Mouse (Mus musculus): ENCODE data around the gene Gm10638.

Gm10638 gene

GRCm38 (mm10) chr8:86735446-86736111, 9.9 kb upstream of the Gm10638 start:
- no peak for DNase-seq (ENCODE audit: low spot score)

DNA sequence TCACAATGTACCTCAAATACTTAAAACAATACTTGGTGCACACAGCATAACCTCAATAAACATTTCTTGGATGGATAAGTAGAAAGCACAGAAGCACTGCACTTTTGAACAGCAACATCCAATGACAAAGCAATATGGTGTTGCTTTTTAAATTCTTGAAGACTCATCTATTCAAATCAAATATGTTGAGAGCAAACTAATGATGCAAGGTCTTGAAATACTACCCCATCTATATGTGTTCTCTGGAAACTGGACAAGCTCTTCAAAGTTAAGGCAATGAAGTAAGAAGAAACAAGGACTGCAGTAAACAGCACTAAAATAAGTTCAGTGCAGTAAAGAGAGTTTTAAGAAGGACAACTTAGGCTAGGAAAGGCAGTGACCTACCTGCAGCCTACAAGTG, 4.6 kb upstream of the Gm10638 start:
- DNase-seq (ENCODE audit: low spot score): no peak

- no peak for DNase-seq (ENCODE audit: low spot score)
Observed at GRCm38 (mm10) chr8:86741627-86742026, 3.9 kb upstream of the Gm10638 start.

DNA sequence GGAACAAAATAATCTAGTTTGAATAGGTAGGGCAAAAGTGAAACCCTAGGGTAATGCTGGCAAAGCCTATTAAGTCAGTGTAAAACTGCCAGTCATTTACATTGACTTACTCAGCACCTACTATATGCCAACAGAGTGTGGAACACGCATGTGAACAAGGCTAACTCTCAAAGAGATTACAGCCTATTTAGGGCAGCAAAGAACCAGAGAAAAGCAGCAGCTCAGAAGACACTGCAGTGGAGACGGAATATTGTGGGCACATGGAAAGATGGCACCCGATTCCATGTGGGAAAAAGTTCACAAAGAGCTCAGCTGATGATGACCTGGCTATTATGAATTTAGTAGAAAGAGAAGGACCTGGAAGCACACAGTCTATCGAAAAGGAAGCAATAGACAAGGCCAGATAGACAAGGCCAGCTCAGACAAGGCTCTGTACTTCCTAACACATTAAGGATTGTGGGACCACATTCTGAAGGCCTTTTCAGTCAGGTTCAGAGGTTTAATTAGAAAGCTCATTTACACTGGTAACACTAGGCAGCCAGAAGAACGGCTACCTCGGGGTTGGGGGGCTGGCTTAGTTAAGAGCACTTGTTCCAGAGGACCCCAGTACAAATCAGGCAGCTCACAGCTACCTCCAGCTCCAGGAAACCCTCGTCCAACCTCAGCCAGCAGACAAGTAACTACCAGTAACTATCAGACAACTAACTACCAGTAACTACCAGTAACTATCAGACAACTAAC, 2.7 kb upstream of the Gm10638 start:
- DNase-seq (ENCODE audit: low spot score): no peak

DNA sequence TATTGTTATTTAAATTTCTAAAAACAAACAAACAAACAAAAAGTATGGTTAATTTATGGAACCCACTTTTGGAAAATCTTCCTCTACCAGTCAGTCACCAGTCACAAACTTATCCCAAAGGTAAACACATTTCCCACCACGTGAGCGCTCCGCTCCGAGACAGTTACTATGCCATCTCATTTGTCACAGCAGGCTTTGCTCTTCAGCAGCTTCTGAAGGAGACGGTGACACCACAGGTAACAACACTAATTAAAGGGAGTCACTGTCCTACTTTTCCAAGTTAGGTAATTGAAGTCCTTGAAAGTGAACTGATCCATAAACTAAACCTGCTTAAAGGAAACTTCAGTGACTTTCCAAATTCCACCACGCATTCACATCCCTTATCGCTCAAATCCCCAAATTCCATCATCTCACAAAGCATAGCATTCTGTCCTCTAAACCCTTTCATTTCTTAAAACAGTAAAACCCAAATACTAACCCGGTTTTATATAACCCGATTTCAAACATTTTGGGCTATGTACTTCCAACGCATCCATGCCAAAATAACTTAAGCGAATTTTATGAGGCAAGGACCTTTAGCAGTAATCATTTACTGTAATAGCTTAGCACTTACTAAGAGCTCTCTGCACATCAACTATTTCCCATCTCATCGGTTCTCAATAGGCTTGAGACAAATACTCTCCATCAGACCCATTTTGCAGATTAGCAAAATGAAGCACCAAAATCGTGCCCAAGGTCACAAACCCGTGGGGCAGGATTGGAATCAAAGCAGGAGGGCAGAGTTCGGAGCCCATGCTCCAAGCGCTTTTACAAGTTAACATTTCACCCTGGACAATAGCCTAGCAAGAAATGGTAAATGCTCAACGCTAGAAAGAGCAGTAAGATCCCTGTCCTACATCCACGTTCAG, 932 bp upstream of the Gm10638 start:
- no peak for DNase-seq (ENCODE audit: low spot score)

GRCm38 (mm10) chr8:86745935-86746441, 489 bp downstream of the Gm10638 start:
- DNase-seq (ENCODE audit: low spot score): peak; percentile 90

- DNase-seq (ENCODE audit: low spot score): peak; percentile 26
Observed at GRCm38 (mm10) chr8:86746511-86746910, 1.0 kb downstream of the Gm10638 start.

- DNase-seq (ENCODE audit: low spot score): no peak
Observed at GRCm38 (mm10) chr8:86749842-86750241, 4.3 kb downstream of the Gm10638 start.

- DNase-seq (ENCODE audit: low spot score): peak; percentile 27
Observed at GRCm38 (mm10) chr8:86756948-86757733, 11.6 kb downstream of the Gm10638 start.

DNA sequence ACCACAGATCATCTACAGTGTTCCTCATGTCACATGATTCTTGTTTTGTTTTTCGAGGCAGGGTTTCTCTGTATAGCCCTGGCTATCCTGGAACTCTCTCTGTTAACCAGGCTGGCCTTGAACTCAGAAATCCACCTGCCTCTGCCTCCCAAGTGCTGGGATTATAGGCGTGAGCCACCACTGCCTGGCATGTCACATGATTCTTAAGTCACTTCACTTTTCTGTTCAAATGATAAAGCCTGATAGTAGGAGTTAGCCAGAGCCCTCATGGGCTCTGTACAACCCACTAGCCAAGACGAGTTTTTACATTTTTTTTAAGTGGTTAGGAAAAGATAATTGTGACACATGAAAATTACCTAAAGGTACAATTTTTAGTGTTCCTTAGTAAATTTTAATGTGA, 13.2 kb downstream of the Gm10638 start:
- DNase-seq (ENCODE audit: low spot score): no peak

DNA sequence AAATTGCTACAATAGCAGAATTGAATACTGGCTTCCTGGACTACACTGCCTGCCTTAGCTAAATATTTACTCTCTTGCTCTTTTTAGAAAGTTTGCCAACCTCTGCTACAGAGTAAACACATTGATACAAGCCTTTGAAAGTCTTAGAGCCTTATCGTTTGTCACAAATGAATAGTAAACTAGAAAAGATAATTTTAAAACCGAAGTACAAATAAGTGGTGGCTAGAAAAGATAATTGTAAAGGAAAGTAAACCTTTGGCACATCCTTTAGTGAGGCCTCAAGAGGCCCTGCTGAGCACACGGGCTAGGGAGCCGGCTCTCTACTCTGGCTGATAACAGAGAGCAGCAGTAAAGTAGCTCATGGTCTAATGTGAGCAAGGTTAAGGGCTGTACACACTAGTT, 13.6 kb downstream of the Gm10638 start:
- DNase-seq (ENCODE audit: low spot score): no peak

- DNase-seq (ENCODE audit: low spot score): no peak
Observed at GRCm38 (mm10) chr8:86760746-86761145, 15.2 kb downstream of the Gm10638 start.

DNA sequence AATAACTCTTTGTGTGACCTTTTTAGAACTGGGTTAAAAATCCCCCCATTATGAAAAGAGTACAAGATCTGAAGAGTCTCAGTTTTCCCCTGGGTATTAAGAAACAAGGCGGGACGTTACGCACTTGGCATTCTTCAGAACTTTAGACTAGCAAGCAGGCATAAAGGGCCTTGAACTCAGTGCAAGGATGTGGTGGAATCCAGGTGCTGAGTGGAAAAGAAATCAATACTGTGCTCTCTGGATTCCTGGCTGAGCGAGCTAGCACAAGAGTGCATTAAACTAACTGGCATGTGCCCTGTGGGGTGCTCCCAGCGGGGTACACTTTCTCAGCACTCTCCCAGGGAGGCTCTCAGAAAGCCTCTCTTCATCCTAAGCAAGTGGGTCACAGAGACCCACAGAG, 17.3 kb downstream of the Gm10638 start:
- no peak for DNase-seq (ENCODE audit: low spot score)

DNA sequence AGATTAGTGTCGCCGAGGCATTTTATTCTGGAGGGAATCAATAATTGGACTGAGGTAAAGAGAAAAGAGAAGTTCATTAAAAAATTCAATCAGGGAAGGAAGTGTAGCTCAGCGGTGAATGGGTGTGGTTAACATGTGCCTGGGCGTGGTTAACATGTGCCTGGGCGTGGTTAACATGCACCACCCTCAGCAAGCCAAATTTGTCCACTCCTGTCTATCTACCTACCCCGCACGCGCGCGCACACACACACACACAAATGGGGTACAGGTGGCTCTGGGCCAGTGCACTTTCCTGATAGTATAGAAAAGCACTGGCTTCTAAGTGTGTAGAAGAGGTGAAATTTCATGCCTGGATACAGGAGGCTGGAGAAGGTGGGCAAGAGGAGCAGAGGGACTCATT, 19.7 kb downstream of the Gm10638 start:
- no peak for DNase-seq (ENCODE audit: low spot score)

- no peak for DNase-seq (ENCODE audit: low spot score)
Observed at GRCm38 (mm10) chr8:86765669-86766068, 20.2 kb downstream of the Gm10638 start.

DNA sequence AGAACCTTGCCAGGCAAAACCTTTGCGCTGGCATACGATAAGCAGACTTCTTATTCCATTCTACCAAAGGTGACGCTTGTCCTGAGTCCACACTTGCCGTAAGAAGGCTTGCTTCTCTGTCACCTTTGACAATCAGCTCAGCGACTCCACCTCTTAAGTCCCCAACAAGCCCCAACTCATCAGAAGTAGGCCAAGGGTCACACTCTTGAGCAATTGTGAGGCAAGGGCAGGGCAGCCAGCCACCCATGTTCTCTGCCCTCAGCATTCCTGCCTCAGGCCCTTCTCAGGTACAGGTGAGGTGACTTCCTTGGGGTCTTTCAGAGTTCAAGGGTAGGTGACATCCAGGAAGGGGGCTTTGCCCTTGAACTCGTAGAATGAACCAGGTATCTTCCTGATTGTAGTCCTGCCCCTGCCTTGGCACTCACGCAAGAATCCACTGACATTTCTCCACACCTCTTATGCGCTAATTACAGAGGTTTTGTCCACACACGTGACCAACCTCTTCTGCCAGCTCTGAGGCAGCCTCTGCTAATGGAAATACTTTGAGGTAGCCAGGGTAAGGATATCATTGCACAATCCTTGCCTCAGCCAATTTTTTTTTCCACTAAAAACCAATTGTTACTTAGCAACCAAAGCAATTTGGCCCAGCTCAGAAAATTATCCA, 21.2 kb downstream of the Gm10638 start:
- DNase-seq (ENCODE audit: low spot score): peak; percentile 59

- no peak for DNase-seq (ENCODE audit: low spot score)
Observed at GRCm38 (mm10) chr8:86768499-86768898, 23.0 kb downstream of the Gm10638 start.

DNA sequence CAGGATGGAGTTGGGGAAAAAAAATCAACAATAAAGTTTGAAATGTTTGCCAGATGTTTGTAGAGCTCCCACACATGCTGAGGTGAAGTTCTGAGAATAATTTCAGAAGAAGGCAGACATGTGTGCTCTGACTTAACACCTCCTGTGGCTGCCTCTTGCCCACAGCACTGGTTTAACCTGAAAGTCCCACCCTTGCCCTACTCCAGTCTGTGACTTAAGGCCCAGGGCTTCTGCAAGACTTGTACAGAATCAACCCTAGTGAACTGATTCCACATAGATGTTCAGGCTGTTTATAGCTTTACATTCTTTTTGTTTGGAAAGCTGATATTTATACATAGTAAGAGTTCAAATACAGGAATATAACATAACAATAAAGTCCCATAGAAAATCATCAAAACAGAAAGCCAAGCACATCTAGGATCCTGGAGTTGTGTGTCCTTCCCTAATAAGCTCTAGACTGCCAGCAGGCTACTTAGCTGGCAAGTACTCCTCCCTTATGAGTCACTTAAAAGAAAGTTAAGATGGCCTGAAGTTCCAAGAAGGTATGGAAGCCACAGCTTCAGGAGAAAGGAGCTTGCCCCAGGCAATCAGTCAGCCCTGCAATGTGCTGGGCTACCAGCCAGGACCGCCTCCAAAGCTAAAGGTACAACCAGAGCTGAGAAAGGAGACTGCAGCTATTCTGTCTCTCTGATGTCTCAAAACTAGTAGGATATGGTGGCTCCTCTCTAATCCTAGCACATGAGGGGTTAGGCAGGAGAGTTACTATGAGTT, 24.6 kb downstream of the Gm10638 start:
- no peak for DNase-seq (ENCODE audit: low spot score)

DNA sequence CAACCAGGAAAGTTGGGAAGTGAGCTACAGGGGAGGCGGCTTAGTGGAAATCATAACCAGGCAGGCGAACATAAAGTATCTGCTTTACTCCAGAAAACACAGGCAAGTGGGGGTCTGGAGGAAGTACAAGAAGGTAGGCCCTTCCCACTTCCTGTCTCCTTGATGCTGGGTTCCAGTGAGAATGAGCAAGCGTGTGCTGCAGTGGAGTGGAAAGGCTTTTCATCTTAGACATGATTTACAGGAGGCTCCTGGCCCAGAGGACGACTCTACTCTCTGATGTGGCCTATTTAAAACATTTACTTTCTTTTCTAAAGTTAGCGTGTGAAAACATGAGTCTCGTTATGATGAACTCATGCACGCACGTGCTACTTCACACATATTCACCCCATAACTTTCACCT, 33.7 kb downstream of the Gm10638 start:
- DNase-seq (ENCODE audit: low spot score): no peak

DNA sequence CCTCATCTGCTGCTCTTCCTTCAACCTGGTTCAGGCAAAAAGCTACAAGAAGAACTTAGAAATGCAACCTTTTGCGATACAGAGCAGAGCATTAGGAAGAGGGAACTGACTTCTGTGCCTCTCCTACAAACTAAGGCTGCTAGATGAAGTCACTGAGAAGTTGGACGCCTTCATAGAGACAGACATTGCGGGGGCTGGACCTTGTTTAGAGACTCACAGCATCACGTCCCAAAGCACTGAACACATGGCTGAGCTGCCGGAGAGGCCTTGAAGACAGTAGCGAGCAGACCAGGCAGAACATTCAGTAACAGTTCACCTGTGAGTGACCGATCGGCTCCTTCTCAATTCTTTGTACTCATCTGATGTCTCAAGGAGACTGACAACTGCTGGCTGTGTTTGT, 35.6 kb downstream of the Gm10638 start:
- DNase-seq (ENCODE audit: low spot score): no peak
